Mouse (Mus musculus) CH12.LX (cell line): ENCODE data around the gene Atad1. TPM values are rescaled to one million over a fixed set of nuclear protein-coding genes. Genes with fewer than 3 reads are reported as not detected.

ENCODE experiments used
- DNase-seq: peaks from one replicate; pipeline ENCODE4 v3.0.0-alpha.2; 2013; ENCODE audit errors: extremely low read depth
- H3K27ac ChIP-seq: 2 replicates; pipeline ENCODE4 v1.5.1; 2012; ENCODE audit warnings: low read depth, mild to moderate bottlenecking, control low read depth, moderate library complexity; ENCODE audit not compliant: insufficient read depth
- H3K27me3 ChIP-seq: replicated peaks from 2 replicates; pipeline ENCODE3; 2012; ENCODE audit warnings: inconsistent platforms
- H3K36me3 ChIP-seq, 2 experiments: replicated peaks in 1 of 2; 2 replicates each; pipeline versions ENCODE3 to v1.6.1; 2012; ENCODE audit warnings: inconsistent platforms in 1 of 2, low read length in 1 of 2, mild to moderate bottlenecking in 1 of 2, mixed read lengths in 1 of 2, moderate library complexity in 1 of 2; ENCODE audit not compliant: control insufficient read depth in 1 of 2, insufficient read depth in 1 of 2
- H3K4me1 ChIP-seq, 2 experiments: 2 replicates each; pipeline ENCODE4 v1.6.1; 2012; ENCODE audit warnings: inconsistent platforms in 1 of 2, moderate library complexity in 1 of 2; ENCODE audit not compliant: insufficient read depth in 2 of 2, control insufficient read depth in 1 of 2
- H3K4me2 ChIP-seq: 2 replicates; pipeline ENCODE4 v1.6.1; 2012; ENCODE audit warnings: low read depth, mild to moderate bottlenecking, control low read depth; ENCODE audit not compliant: poor library complexity, insufficient read depth, severe bottlenecking
- H3K4me3 ChIP-seq, 3 experiments: fragments of 150-350 bp in 1 of 3; sonication (generic) in 1 of 3; replicated peaks in 1 of 3; 2 replicates each; pipeline versions ENCODE3 to v1.5.1; 2011 to 2012; ENCODE audit warnings: low read depth in 2 of 3, low read length in 2 of 3, mild to moderate bottlenecking in 2 of 3, moderate library complexity in 2 of 3, control low read depth in 1 of 3, improper control_type of control experiment in 1 of 3, inconsistent platforms in 1 of 3, mixed read lengths in 1 of 3; ENCODE audit not compliant: poor library complexity in 1 of 3
- H3K79me2 ChIP-seq: replicated peaks from 2 replicates; pipeline ENCODE4 v1.6.1; 2012; ENCODE audit warnings: mild to moderate bottlenecking, moderate library complexity; ENCODE audit not compliant: control insufficient read depth, poor library complexity, insufficient read depth, severe bottlenecking; ENCODE audit errors: extremely low read depth
- H3K9ac ChIP-seq: 2 replicates; pipeline ENCODE4 v1.6.1; 2012; ENCODE audit warnings: low read depth, mild to moderate bottlenecking, control low read depth, moderate library complexity; ENCODE audit not compliant: insufficient read depth
- H3K9me3 ChIP-seq: replicated peaks from 2 replicates; pipeline ENCODE3; 2012; ENCODE audit warnings: low read length, inconsistent platforms, mixed read lengths
- BHLHE40 ChIP-seq: IDR thresholded peaks from 2 replicates; pipeline ENCODE4 v1.6.1; 2011; ENCODE audit warnings: mild to moderate bottlenecking, low read depth, low read length, improper control_type of control experiment
- CHD1 ChIP-seq: IDR thresholded peaks from 2 replicates; pipeline ENCODE4 v1.6.1; 2012; ENCODE audit warnings: low read depth, low read length, improper control_type of control experiment, inconsistent platforms
- CTCF ChIP-seq, 2 experiments: IDR thresholded peaks in 1 of 2; conservative IDR thresholded peaks in 1 of 2; 2 replicates each; pipeline ENCODE4 v1.5.1; 2011 to 2012; ENCODE audit warnings: low read depth in 2 of 2, low read length in 2 of 2, improper control_type of control experiment in 1 of 2, inconsistent platforms in 1 of 2, mild to moderate bottlenecking in 1 of 2, moderate library complexity in 1 of 2
- ETS1 ChIP-seq: conservative IDR thresholded peaks from 2 replicates; pipeline ENCODE4 v1.6.1; 2012; ENCODE audit warnings: low read depth, mild to moderate bottlenecking, inconsistent platforms, low read length, improper control_type of control experiment, moderate library complexity
- HCFC1 ChIP-seq: IDR thresholded peaks from 2 replicates; pipeline ENCODE4 v1.6.1; 2012; ENCODE audit warnings: low read depth, mild to moderate bottlenecking, inconsistent platforms, low read length, improper control_type of control experiment
- IRF4 ChIP-seq: IDR thresholded peaks from 2 replicates; pipeline ENCODE4 v1.6.1; 2014; ENCODE audit warnings: low read depth, mild to moderate bottlenecking, inconsistent platforms, low read length, improper control_type of control experiment
- KAT2A ChIP-seq: IDR thresholded peaks from 2 replicates; pipeline ENCODE4 v1.6.1; 2012; ENCODE audit warnings: low read length, improper control_type of control experiment, inconsistent platforms; ENCODE audit not compliant: insufficient replicate concordance
- MAX ChIP-seq: IDR thresholded peaks from 2 replicates; pipeline ENCODE4 v1.6.1; 2011; ENCODE audit warnings: low read length, improper control_type of control experiment
- MAZ ChIP-seq: IDR thresholded peaks from 2 replicates; pipeline ENCODE4 v1.6.1; 2012; ENCODE audit warnings: low read depth, mild to moderate bottlenecking, inconsistent platforms, low read length, improper control_type of control experiment, moderate library complexity
- MXI1 ChIP-seq: IDR thresholded peaks from 2 replicates; pipeline ENCODE4 v1.6.1; 2011; ENCODE audit warnings: mild to moderate bottlenecking, low read depth, low read length, improper control_type of control experiment
- NELFE ChIP-seq: IDR thresholded peaks from 2 replicates; pipeline ENCODE4 v1.6.1; 2011; ENCODE audit warnings: low read depth, low read length, improper control_type of control experiment
- PAX5 ChIP-seq: IDR thresholded peaks from 2 replicates; pipeline ENCODE4 v1.6.1; 2012; ENCODE audit warnings: low read length, inconsistent platforms, mixed read lengths
- SMC3 ChIP-seq: IDR thresholded peaks from 2 replicates; pipeline ENCODE4 v1.6.1; 2011; ENCODE audit warnings: low read depth, low read length, improper control_type of control experiment
- TCF12 ChIP-seq: IDR thresholded peaks from 2 replicates; pipeline ENCODE4 v1.6.1; 2014; ENCODE audit warnings: low read depth, mild to moderate bottlenecking, inconsistent platforms, low read length, improper control_type of control experiment
- UBTF ChIP-seq: IDR thresholded peaks from 2 replicates; pipeline ENCODE4 v1.6.1; 2012; ENCODE audit warnings: low read depth, mild to moderate bottlenecking, inconsistent platforms, low read length, improper control_type of control experiment, moderate library complexity
- ZC3H11A ChIP-seq: IDR thresholded peaks from 2 replicates; pipeline ENCODE4 v1.6.1; 2012; ENCODE audit warnings: low read depth, mild to moderate bottlenecking, inconsistent platforms, low read length, improper control_type of control experiment
- ZKSCAN1 ChIP-seq: IDR thresholded peaks from 2 replicates; pipeline ENCODE4 v1.6.1; 2012; ENCODE audit warnings: low read depth, inconsistent platforms, low read length, improper control_type of control experiment, borderline replicate concordance
- ZMIZ1 ChIP-seq: IDR thresholded peaks from 2 replicates; pipeline ENCODE4 v1.6.1; 2012; ENCODE audit warnings: low read depth, mild to moderate bottlenecking, inconsistent platforms, low read length, improper control_type of control experiment
- dilution Hi-C: fragments of 300-500 bp; cut with MboI; formaldehyde crosslinking; loops from 2 replicates; pipeline ENCODE4 v1.14.3; 2020; ENCODE audit warnings: low sequenced_read_pairs; ENCODE audit not compliant: extremely low pct_unique_long_range_greater_than_20kb, extremely low pct_ligation_motif_present
- in situ Hi-C: fragments of 300-500 bp; cut with MboI; formaldehyde crosslinking; loops from 3 replicates; pipeline ENCODE4 v1.14.3; 2019; ENCODE audit warnings: low sequenced_read_pairs, low pct_ligation_motif_present, low pct_unique_long_range_greater_than_20kb, mixed read lengths
- polyA plus RNA-seq: library from polyadenylated mRNA; unstranded; fragments of >175 nt; gene quantifications from 2 replicates; pipeline ENCODE4 v1.2.1, GENCODE M21; 2012; ENCODE audit warnings: low read depth; ENCODE audit not compliant: insufficient read length
- total RNA-seq, 2 experiments: library from RNA; depleted of rRNA; stranded (reverse); fragments of 300-350 nt in 1 of 2; fragments of >200 nt in 1 of 2; gene quantifications; 2 replicates each; pipeline ENCODE4 v1.2.3; 2012 to 2014

Atad1 gene
- total and polyA plus RNA-seq, 3 experiments, result 78.5 to 268 (median 103) TPM

DNA sequence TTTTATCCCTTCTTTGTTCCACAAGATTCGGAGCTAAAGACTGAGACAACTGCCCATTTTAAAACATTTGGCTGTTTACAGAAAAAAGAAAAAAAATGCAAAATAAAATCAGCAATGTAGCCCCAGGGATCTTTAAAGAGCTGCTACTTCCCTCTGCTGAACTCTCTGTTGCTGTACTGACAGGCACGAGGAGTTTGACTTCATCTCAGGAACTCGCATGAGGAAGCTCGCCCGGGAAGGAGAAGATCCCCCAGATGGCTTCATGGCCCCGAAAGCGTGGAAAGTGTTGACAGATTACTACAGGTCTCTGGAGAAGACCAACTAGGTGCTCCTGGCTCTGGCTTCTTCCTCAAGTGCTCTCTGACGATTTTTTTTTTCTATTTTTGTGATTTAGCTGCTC, 74.3 kb downstream of the Atad1 start:
- Histone ChIP-seq H3K36me3 (peaks cover 8 to 61% of the 10 kb centered on the region in 2 experiments), H3K9me3 (no peaks in the 10 kb centered on the region), H3K9ac (no peak overlapping the region), H3K27me3 (no peaks in the 10 kb centered on the region), H3K27ac (no peak overlapping the region), H3K4me3 (no peak overlapping the region), H3K79me2 (no peaks in the 10 kb centered on the region), H3K4me2 (no peak overlapping the region), H3K4me1 (no peaks in the 10 kb centered on the region; a peak in 1 of 4 replicates)
- DNase-seq, result no peak
- TF ChIP-seq TCF12 (no peak), HCFC1 (no peak), CTCF (conservative IDR thresholded peaks at IDR 0.05 in 1 of 2, IDR thresholded peaks at IDR 0.05 in 1 of 2; ENCODE audit: low read depth in 2 of 2, low read length in 2 of 2) (no peak), BHLHE40 (no peak), MAZ (no peak), NELFE (no peak), MAX (no peak), UBTF (no peak)
- in situ Hi-C loops (no loop called here), dilution Hi-C loops (no loop called here)

DNA sequence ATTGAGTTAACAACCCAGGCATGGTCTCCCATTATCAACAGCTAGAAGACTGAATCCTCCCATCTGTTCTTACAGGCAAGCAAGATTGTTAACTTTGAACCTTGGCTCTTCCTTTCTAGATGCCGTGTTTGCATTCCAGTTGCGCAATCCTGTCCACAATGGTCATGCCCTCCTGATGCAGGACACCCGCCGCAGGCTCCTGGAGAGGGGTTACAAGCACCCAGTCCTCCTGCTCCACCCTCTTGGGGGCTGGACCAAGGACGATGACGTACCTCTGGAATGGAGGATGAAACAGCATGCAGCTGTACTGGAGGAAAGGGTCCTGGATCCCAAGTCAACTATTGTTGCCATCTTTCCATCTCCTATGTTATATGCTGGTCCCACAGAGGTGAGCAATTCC, 76.7 kb downstream of the Atad1 start:
- DNase-seq, result no peak
- Histone ChIP-seq H3K9ac (no peak overlapping the region), H3K36me3 (peaks cover 8 to 48% of the 10 kb centered on the region in 2 experiments), H3K79me2 (no peaks in the 10 kb centered on the region), H3K4me1 (no peaks in the 10 kb centered on the region), H3K27me3 (no peaks in the 10 kb centered on the region), H3K9me3 (no peaks in the 10 kb centered on the region), H3K4me2 (no peak overlapping the region), H3K4me3 (no peak overlapping the region), H3K27ac (no peak overlapping the region)
- dilution Hi-C loops, result no loop called here
- TF ChIP-seq IRF4, result no peak
- no peak for TF ChIP-seq ZMIZ1
- no peak for TF ChIP-seq UBTF
- no peak for TF ChIP-seq ZC3H11A
- no peak for TF ChIP-seq PAX5
- no peak for TF ChIP-seq KAT2A
- TF ChIP-seq CHD1, result no peak
- no peak for TF ChIP-seq ETS1
- TF ChIP-seq MXI1, result no peak
- in situ Hi-C loops, result no loop called here

DNA sequence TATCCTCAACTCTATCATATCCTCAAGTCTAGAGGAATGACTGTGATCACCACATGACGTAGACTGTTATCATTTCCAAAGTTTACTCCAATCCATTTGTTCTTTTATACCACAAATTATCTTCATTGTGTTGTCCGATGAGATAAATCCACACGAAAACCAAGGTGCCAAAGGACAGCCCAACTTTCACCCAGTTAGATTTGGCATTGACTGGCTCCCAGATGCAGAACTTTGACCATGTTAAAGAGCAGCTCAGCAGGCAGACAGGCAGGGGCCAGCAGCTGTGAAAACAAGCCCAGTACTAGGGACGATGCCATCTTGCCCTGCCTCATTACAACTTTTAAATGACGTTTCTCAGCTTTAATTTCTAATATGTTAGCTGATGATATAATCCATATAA, 80.2 kb downstream of the Atad1 start:
- in situ Hi-C loops (no loop called here), dilution Hi-C loops (no loop called here)
- no peak overlapping the region for H3K4me2 ChIP-seq
- H3K9me3 ChIP-seq, result no peaks in the 10 kb centered on the region
- no peak overlapping the region for H3K27ac ChIP-seq
- peaks cover 5 to 24% of the 10 kb centered on the region in 2 experiments for H3K36me3 ChIP-seq
- no peaks in the 10 kb centered on the region for H3K79me2 ChIP-seq
- H3K27me3 ChIP-seq, result no peaks in the 10 kb centered on the region
- TF ChIP-seq SMC3 (no peak), ZC3H11A (no peak), MXI1 (no peak), ZKSCAN1 (no peak)
- no peaks in the 10 kb centered on the region for H3K4me1 ChIP-seq
- H3K9ac ChIP-seq, result no peak overlapping the region
- DNase-seq, result no peak
- H3K4me3 ChIP-seq, result no peak overlapping the region
